Mouse (Mus musculus) kidney, adult 11 months (tissue): Measurements from ENCODE around the gene Ccdc92.

ENCODE experiments used
- DNase-seq: peaks from one replicate; pipeline ENCODE4 v3.0.0; 2022

Ccdc92 gene

DNA sequence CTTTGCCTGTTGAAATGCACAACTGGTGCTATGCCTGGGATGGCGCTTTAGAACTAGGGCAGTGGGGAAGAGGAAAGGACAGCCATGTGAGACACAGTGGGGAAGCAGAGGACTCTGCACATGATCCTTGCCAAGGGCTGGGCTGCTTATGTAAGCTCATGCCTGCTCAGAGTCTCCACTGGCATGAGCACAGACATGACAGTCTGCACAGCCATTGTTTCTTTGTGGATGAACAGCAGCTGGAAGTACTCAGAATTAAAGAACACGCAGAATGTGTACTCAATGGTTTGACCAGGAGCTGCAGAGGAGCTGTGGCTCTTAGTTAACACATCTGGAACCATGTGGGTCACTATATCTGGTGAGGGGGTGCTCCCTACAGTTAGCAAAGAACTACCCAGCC, 9.1 kb downstream of the Ccdc92 start:
- DNase-seq: peak; percentile 18

DNA sequence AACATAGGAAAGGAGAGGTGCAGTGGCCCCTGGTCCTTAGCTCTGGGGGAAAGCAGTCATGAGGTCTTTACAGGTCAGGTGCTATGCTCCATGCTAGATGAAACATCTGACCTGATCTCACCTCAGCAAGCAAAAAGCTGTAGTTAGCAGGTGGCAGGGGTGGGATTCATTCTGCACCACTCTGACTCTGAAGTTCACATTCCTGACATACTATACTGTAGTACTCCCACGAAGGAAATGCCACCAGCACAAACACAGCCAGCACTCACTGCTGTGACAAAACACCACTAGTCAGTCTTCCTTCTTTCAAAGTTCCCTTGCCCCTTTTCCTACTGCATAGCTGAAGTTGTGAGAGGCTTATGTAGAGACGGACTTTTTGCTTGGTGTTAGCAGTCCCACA, 9.9 kb downstream of the Ccdc92 start:
- DNase-seq: no peak

DNA sequence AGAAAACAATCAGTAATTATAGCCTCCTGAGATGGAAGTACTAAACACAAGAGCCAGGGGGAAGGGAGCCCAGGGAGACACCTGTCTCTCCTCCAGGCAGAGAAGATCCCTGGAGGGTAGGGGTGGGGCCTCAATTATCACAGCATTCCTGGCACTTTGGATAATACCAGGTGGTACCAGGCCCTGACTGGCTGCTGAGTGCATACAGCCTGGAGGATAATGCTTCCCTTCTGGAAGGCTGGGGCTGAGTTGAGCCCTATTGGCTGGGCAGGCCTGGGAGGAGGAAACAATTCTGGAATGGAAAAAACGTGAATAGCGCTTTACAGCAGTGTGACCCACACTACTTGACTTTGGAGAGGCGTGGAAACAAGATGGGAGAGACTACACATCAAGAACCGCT, 10.7 kb downstream of the Ccdc92 start:
- no peak for DNase-seq

DNA sequence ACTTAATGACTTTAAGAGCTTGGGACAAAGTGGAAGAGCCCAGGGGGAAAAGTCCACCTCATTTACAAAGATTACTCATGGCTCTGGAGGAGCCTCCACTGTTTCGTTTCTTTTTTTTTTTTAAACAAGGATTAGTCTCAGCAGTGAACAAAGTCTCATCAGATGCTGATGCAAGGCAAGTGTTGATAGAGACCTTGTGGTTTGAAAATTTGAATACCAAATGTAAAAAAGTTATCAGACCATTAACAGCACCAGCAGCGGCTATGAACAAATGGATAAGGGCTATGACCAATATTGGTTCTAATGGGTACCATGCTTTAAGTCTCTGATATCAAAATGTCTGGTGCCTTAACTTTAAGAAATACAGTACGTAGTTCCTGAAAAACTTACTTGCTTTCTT, 13.2 kb downstream of the Ccdc92 start:
- DNase-seq: no peak

DNA sequence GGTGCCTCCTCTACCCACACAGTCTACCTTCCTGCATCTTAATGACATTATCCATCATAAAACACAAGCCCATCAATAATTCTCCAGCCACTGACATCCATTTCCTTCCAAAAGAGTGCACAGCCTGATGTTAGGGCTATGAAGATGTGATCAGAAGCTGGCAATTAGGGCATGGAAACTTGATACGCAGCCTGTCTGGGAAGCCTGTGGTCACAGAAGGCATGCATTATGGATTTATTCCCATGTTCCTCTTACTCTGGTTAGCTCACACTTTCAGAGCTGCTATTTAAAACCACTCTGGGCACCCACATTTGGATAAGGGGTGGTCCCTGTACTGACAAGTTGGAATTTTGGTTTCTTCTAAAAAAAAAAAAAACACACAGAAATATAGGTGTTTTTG, 15.2 kb downstream of the Ccdc92 start:
- no peak for DNase-seq

DNA sequence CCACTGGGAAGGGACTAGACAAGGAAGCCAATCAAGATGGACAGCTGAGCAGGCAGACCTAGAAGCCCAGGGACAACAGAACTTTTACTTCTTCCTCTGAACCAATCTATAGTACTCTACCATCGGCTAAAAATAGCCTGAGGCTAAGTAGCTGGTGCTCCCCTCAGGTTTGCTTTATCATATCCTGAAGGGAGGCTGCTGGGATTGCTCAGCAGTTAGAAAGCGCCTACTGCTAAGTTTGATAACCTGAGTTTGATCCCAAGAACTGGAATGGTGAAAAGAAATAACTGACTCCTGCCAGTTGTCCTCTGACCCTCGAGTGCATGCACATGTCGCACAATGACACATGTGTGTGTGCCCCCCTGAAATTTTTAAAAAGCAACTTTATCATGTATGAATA, 17.3 kb downstream of the Ccdc92 start:
- no peak for DNase-seq

DNA sequence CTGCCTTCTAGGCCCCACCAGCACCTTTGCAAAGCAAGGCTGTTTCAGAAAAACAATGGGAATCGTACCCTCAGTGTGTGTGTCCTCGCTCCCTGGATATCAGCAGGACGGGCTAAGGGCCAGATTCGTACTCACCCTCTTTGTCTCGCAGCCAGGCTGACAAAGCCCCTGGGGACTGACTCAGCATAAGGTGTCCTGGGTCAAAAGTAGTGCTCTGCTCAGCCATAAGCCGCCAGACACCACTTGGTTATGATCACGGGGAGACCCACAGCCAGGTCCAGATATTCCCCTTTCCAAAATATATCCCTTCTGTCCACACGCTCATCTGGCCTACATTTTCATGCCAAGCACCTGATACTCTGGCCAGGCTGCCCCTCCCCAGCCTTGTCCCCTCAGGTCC, 18.8 kb downstream of the Ccdc92 start:
- no peak for DNase-seq

DNA sequence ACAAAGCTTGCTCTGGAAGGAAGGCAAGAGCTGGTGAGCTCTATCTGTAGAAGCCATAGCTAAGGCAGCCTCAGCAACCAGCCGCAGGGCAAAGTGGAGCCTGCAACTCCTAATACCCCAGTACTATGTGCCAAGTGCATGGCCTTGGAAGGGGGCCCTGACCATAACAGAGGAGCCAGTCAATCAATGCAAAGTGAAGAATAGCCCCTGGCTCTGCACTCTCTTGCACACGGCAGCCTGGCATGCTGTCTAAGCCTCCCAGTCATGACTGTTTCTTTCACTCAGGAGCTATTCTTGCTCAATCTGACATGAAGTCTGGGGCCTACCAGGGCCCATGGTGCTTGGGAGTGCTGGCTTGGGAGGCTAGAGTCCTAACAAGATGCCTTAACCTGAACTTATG, 21.6 kb downstream of the Ccdc92 start:
- no peak for DNase-seq

DNA sequence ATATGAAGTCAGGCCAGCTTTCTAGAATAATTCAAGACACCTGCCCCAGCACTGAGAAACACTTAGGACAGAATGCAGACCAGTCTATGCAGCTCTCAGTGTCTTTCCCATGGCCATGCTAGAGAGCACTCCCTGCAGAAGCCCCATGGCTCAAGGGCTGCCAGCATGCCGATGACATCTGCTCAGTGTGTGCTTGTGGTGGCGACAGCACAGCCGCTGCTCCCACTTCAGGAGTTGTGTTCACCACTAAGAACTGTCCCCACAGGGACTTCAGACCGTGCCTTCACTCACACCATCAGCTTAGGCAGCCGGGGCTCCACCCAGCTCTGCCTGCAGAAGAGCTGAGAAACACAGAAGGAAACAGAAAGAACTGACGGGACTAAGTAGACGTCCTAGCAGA, 22.0 kb downstream of the Ccdc92 start:
- DNase-seq: no peak

DNA sequence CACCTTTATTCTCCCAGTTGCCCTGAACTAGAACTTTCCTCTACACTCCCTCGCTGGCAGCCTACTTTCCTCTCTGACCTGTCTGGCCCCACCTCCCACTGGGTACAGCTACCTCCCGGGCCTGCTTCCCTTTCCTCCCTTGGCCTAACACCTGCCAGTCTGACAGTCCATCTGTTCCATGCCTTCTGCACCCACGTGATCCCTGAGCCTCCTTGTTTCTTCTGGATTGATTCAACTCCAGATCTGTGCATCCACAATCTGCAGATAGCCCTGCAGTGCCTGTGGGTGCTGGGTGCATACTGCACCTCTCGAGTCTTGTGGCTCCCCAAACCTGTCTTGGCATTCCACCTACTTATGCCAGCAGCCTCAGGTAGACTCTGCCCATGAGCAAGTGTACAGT, 25.6 kb downstream of the Ccdc92 start:
- no peak for DNase-seq

DNA sequence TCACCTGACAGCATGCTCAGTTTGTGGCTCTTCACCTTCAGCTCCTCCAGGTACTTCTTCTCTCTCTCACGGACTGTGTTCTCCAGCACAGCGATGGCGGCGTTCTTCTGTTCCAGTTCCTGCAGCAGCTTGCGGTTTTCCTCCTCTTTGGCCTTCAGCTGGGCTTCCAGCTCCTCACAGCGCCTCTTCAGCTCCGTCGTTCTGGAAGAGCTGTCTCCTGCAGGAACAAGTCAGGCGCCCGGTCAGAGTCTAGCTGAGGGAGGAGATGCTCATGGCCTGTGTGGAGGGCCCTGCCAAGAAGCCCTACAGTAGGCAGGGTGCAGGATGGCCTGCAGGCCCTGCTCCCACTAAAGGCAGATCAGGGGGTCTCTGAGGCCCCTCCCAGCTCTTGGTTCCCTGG, 26.1 kb downstream of the Ccdc92 start:
- no peak for DNase-seq

DNA sequence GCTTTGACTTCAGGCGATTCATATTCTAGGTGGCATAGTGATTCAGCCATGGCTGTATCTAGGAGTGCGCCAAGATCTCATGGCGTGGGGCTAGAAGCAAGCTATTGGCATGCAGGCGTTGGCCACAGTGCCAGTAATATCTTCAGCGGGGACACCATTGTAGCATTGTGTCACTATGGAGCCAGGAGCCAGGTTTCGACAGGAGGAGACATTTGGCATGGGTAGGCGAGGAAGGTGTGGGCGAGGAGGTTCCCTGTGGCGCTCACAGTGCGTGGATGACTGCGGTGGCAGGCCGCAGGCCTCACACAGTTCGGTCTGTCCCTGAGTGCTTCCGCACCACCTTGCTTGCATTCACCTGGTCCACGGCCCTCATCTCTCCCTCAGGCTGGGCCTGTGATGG, 27.0 kb downstream of the Ccdc92 start:
- DNase-seq: no peak

DNA sequence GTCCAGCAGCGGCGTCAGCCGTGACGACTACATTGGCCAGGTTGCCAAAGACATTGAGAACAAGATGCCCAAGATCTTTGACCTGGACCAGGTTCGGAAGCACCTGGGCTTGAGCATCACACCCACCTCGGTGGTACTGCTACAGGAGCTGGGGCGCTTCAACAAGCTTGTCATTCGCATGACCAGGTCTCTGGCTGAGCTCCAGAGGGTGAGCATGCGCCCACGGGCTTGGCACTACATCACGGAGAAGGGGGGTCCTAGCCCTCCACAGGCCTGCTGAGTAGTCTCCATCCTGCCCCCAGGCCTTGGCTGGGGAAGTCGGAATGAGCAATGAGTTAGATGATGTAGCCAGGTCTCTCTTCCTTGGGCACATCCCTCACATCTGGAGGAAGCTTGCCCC, 31.9 kb downstream of the Ccdc92 start:
- no peak for DNase-seq

DNA sequence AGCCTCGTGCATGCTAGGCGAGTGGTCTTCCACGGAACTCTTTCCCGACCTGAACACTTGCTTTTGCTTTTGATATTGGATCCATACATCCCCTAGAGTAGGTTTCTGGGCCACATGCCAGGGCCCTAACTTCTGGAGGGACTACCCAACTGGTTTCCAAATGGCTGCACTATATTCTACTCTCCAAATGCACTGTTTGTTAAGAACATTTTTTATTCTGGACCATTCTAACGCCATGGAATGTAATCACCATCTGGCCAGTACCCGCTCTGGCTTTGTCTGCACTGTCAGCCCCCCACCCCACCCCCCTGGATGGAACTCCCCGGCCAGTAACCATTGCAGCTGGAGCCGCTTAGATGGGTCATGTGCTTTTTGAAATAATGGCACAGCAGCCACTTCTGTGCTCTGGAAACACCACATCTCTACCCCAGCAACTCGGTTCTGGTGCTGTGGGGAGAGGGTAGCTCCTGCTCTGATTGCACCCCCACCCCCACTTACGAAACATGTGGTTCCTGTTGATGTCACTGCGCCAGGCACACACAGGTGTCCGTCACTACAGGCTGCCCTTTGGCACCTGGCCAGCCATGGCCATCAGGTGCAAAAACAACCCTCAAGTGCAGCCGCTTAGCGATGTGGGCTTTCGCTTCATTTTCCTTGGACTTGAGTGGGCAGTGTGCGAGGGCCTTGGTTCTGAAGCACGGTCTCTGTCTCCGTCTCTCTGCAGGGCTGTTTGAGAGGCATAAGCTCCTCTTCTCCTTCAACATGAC, 39.9 kb downstream of the Ccdc92 start:
- no peak for DNase-seq

DNA sequence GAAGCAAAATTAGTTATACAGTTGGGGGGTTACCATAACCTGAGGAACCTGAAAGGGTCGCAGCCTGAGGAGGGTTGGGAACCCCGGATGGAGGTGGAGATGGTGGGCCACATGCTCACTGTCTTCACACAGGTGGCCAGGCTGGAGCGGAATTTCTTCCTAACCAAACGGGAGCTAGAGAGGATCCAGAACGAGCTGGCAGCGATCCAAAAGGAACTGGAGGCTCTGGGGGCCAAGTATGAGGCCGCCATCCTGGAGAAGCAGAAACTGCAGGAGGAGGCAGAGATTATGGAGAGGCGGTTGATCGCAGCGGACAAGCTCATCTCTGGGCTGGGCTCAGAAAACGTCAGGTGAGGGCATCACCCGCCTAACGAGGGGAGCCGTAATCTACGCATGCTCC, 45.2 kb downstream of the Ccdc92 start:
- no peak for DNase-seq

DNA sequence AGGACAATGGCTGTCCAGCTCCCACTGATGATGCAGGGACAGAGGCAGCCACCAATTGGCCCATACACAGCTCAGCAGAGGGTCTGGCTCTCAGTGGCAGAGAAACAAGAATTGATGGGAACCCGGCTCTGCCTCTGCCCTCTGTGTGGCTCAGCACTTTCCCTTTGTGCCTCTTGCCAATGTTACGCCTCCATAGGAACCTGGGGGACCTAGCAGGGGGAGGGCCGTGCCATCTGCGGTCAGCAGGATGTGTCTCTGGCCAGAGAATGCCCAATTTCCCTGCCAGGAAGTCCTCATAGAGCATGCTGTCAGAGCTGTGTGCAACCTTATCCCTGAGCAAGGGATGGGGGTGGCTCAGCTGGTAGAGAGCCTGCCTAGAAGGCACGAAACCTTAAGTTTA, 47.4 kb downstream of the Ccdc92 start:
- no peak for DNase-seq

DNA sequence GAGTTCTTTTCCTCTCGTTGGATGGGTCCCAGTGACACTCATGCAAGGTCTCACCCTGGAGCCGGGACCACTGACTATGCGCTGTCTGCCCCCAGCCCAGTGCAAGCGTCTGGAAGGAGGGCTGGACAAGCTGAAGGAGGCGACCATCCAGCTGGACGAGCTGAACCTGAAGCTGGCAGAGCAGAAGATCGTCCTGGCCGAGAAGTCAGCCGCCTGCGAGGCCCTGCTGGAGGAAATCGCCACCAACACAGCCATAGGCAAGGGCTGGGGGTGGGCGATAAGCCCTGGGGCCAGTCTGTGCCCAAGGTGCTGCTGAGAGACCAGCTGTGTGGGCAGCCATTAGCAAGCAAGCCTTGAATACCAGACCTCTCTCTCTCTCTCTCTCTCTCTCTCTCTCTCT, 49.8 kb downstream of the Ccdc92 start:
- no peak for DNase-seq

DNA sequence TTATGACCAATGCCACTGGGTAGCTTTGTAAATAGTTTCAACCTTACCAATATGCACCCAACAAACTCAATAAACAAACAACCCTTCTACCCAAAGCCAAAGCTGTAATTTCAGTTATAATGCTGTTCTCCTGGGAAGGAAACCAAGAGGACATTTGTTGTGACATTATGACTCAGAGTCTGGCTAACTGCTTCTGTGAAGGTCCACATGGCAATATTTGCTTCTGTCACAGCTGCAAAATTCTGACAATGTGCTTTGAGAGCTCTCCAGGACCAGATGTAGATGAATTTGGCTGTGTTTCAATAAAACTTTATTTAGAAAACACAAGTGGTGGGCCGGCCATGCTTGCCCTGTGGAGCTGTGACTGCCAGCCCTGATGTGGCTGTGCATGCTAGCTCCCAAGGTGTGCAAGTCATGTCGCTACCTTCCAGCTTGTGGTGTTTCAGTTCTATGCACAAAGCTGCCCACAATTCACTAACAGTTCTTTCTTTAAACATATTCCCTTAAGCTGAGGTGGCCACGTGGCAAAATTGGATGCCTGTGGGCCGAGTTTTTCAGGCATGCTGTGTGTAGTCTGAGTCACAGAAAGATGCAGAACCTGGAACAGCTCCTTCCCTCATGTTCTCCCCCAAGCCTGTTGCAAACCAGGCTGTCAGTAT, 52.4 kb downstream of the Ccdc92 start:
- DNase-seq: no peak

DNA sequence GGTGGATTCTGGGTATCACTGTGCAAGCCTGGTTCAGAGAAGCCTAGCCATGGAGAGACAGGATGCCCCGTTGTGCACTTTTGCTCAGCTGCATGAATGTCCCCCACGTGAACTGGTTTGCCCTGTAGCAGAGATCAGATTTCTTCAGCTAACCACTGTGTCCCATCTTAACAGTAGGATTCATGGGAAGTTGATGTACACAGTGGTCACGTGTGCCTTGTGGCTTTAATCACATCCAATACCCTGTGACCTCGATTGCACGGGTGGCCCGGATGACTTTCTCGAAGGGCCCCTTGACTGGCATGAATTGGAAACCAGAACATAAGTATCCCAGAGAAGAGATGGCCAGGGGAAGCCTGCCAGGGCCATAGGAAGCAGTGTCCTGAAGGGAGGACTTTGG, 70.1 kb downstream of the Ccdc92 start:
- no peak for DNase-seq

DNA sequence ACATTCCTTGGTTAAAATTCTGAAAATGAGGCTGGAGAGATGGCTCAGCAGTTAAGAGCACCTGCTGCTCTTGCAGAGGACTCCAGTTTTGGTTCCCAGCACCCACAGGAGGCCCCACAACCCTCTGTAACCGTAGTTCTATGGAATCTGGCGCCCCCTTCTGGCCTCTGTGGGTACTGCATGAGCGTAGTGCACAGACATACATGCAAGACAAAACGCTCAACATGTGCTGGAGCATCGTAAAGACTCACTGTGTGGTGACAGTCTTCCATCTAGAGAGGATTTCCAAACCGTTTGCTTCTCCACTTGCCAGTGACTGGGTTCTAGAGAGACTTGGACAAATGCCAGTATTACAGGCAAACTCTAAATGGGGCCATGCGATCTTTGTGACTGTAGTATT, 76.6 kb downstream of the Ccdc92 start:
- no peak for DNase-seq
